In the genomic region with DNA sequence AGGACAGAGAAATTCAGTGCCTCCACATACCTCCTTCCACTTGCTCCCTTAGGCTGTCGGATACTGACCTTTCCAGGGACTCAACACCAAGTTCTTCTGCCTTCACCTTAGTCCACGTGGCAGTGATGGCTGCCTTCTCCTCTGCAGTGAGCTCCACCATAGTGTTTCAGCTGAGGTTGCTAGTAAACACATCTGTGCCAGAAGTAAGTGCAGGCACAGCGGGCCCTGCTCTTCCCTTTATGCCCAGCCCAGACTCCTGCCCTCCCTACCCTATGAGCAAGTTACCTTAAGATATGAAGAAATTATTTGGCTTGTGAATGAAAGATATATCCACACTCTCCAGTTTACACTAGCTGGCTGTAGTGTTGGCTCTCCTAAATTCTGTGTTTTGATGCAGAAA, we compare ENCODE assay signal across 21 mouse cellular contexts. TPM values are rescaled to one million over a fixed set of nuclear protein-coding genes. Genes with fewer than 3 reads are reported as not detected.
"Had no signal": no experiment of that assay in that cellular context is flagged by ENCODE, and none has a peak within 500 bp of the region (broad histone marks: within the 10 kb centered on the region; RNA-seq: fewer than 3 reads in every experiment).

A gene (minus strand): TSS at position 253 of the 400 bp plus-strand sequence.

- H3K4me3 ChIP-seq: limb, embryonic 12.5 days; lung, embryonic 15.5 days; megakaryocyte, embryonic 14.5 days; neural tube, embryonic 13.5 days had no signal

- DNase-seq: kidney, adult 9 months; kidney, postnatal 36 days; lung, postnatal 14 days; retina, postnatal 1 day; right cerebral cortex, postnatal 4 days; spleen, adult 18-20 months; thymus, adult 18-20 months; thymus, postnatal 14 days had no signal

- H3K9ac ChIP-seq: limb, embryonic 12.5 days; lung, embryonic 15.5 days; neural tube, embryonic 13.5 days had no signal

- H3K4me1 ChIP-seq: limb, embryonic 12.5 days; lung, embryonic 15.5 days; neural tube, embryonic 13.5 days had no signal

- H3K27ac ChIP-seq: kidney, postnatal 0 days; limb, embryonic 12.5 days; lung, embryonic 15.5 days; macrophage; neural tube, embryonic 13.5 days had no signal

- H3K9me3 ChIP-seq: limb, embryonic 12.5 days; lung, embryonic 15.5 days; megakaryocyte, embryonic 14.5 days; neural tube, embryonic 13.5 days had no signal

- H3K36me3 ChIP-seq: limb, embryonic 12.5 days; lung, embryonic 15.5 days; neural tube, embryonic 13.5 days had no signal

- H3K27me3 ChIP-seq: limb, embryonic 12.5 days; lung, embryonic 15.5 days; megakaryocyte, embryonic 14.5 days; neural tube, embryonic 13.5 days had no signal

- H3K4me2 ChIP-seq: limb, embryonic 12.5 days; lung, embryonic 15.5 days; midbrain, embryonic 11.5 days; neural tube, embryonic 13.5 days had no signal

- ATAC-seq: midbrain, embryonic 16.5 days had no signal

RNA-seq across cellular contexts. Expression of the gene that starts here (rescaled TPM):
- total RNA-seq: layer of hippocampus, adult 18-20 months; layer of hippocampus, postnatal 10 days; left cerebral cortex, postnatal 36 days; liver, adult 2 months had no signal
- polyA plus RNA-seq: kidney, postnatal 0 days; limb, embryonic 12.5 days; liver, adult 2 months; lung, embryonic 15.5 days; macrophage; midbrain, embryonic 11.5 days; midbrain, embryonic 16.5 days; neural tube, embryonic 13.5 days; stomach, embryonic 14.5 days had no signal
